Mouse (Mus musculus): ENCODE data around the gene Fam216b.

GRCm38 (mm10) chr14:78065938-78066710 is 22.7 kb downstream of the Fam216b start:
- no peak for TF ChIP-seq FOSL1 (IDR thresholded peaks at IDR 0.05; ENCODE audit: insufficient read depth, low read length, poor library complexity, severe bottlenecking)
- TF ChIP-seq CTCF (IDR thresholded peaks at IDR 0.05; ENCODE audit: control insufficient read depth, insufficient read depth, insufficient read length) = no peak
